Mouse (Mus musculus) intestine, embryonic 16.5 days (tissue): ENCODE measurements around the gene Gm20737. TPM values are rescaled to one million over a fixed set of nuclear protein-coding genes. Genes with fewer than 3 reads are reported as not detected.
"Not testable (repeated sequence)": the region's sequence is repeated elsewhere in the genome, so short reads cannot be mapped to it uniquely, and the experiment has no call there.

ENCODE experiments used
- ATAC-seq: fragments of 200-750 bp; cut with Nextera tagmentation; 2 replicates; pipeline ENCODE4 v1.8.0; 2017; ENCODE audit warnings: moderate TSS enrichment, moderate library complexity
- H3K27ac ChIP-seq: fragments of 300-500 bp; sonication (generic); 2 replicates; pipeline ENCODE4 v1.5.1; 2014; ENCODE audit warnings: mild to moderate bottlenecking, low read length
- H3K27me3 ChIP-seq: fragments of 300-500 bp; sonication (generic); replicated peaks from 2 replicates; pipeline ENCODE4 v1.6.1; 2014; ENCODE audit warnings: low read length, control low read depth, mixed read lengths; ENCODE audit not compliant: control insufficient read depth, insufficient read depth
- H3K36me3 ChIP-seq: fragments of 300-500 bp; sonication (generic); 2 replicates; pipeline ENCODE4 v1.6.1; 2014; ENCODE audit warnings: low read length, control low read depth; ENCODE audit not compliant: control insufficient read depth, insufficient read depth
- H3K4me1 ChIP-seq: fragments of 300-500 bp; sonication (generic); 2 replicates; pipeline ENCODE4 v1.6.1; 2014; ENCODE audit warnings: low read length, control low read depth, mixed read lengths; ENCODE audit not compliant: control insufficient read depth, insufficient read depth
- H3K4me2 ChIP-seq: fragments of 300-500 bp; sonication (generic); 2 replicates; pipeline ENCODE4 v1.6.1; 2014; ENCODE audit warnings: low read depth, low read length, control low read depth
- H3K4me3 ChIP-seq: fragments of 300-500 bp; sonication (generic); 2 replicates; pipeline ENCODE4 v1.5.1; 2014; ENCODE audit warnings: mild to moderate bottlenecking, low read length
- H3K9ac ChIP-seq: fragments of 300-500 bp; sonication (generic); 2 replicates; pipeline ENCODE4 v1.6.1; 2014; ENCODE audit warnings: low read depth, low read length
- H3K9me3 ChIP-seq: fragments of 300-500 bp; sonication (generic); 2 replicates; pipeline ENCODE4 v1.6.1; 2016; ENCODE audit warnings: low read length, control low read depth; ENCODE audit not compliant: control insufficient read depth
- WGBS: fragments of 180-500 bp; shearing (Covaris S2); extraction: QIAGEN DNeasy Blood & Tissue Kit; methylation state at CpG from one replicate; pipeline ENCODE4 v1.1.7; 2014; 5-methylcytosine and 5-hydroxymethylcytosine counted together
- polyA plus RNA-seq: library from polyadenylated mRNA; unstranded; fragments of >200 nt; fragmentation: Nextera tagmentation; extraction: Ambion mirVana; gene quantifications from 2 replicates; pipeline ENCODE4 v1.2.1, GENCODE M21; 2015

Gm20737 gene
- polyA plus RNA-seq: not detected in 2 replicates

DNA sequence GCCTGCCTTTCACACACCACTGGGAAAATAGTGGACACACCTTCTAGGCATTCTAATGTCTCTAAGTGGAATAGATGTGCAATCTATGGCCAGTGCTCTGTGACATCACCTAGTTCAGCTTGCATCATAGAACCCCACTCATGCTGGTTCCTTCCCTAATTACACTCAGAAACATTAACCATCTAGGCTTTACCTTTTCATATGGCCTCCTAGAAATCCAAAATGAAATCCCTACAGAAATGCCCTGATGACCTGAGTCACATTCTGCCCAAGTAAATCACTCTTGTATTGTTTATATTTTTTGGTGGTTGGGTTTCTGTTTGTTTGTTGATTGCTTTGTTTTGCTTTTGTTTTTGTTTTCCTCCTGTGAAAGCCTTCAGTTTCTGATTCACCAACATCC lies at the start of gene Gm20737:
Gm20737 (minus strand) TSS at position 101 of the 400 bp plus-strand sequence.
- not testable (repeated sequence) for ATAC-seq, H3K4me2 ChIP-seq, H3K4me3 ChIP-seq, H3K27ac ChIP-seq, H3K27me3 ChIP-seq, H3K36me3 ChIP-seq, H3K9ac ChIP-seq, H3K9me3 ChIP-seq, H3K4me1 ChIP-seq

DNA sequence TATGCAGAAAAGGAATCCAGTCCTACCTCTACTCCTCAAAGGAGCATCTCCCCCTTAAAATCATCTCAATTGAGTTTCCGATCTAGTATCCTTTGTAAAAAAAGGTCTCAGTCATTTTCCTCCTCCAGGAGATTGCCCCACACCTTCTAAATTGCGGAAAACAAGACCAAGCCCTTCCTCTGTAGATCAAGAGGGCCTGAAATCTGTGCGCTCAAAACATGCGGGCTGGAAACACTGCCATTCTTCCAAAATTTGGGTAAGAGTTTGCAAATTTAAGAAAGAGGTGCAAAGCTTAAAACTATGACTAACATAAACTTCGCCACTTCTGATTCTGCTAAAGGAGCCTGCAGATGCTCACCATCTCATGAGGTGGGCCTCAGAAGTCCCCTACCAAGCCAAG lies 17.3 kb upstream of the Gm20737 start, which contains the start of gene Gm21775:
Gm21775 (plus strand) TSS at position 301 of the 400 bp plus-strand sequence.
- H3K4me1 ChIP-seq, H3K9ac ChIP-seq, H3K4me2 ChIP-seq, H3K27me3 ChIP-seq, ATAC-seq, H3K4me3 ChIP-seq, H3K9me3 ChIP-seq, H3K36me3 ChIP-seq, H3K27ac ChIP-seq: not testable (repeated sequence)
- WGBS: 77% methylated on average over 2 of the region's 5 CpGs

Other genes with a start within 250 kb of the Gm20737 start
- not detected in 2 replicates for gene Gm20834, start 211.5 kb downstream of the Gm20737 start, polyA plus RNA-seq
- not detected in 2 replicates for gene Gm28510, start 123.3 kb downstream of the Gm20737 start, polyA plus RNA-seq
- not detected in 2 replicates for gene Gm21775, start 17.4 kb upstream of the Gm20737 start, polyA plus RNA-seq
- not detected in 2 replicates for gene Gm21900, start 80.3 kb upstream of the Gm20737 start, polyA plus RNA-seq
- not detected in 2 replicates for gene Gm20777, start 216.4 kb upstream of the Gm20737 start, polyA plus RNA-seq